Mouse (Mus musculus) kidney, postnatal 0 days (tissue): Measurements from ENCODE around the gene Chd1. TPM values are rescaled to one million over a fixed set of nuclear protein-coding genes. Genes with fewer than 3 reads are reported as not detected.

Experiments
- ATAC-seq: fragments of 200-750 bp; cut with Nextera tagmentation; replicated peaks from 2 replicates; pipeline ENCODE4 v1.8.0; 2017; ENCODE audit warnings: low read depth, moderate number of reproducible peaks, moderate TSS enrichment, moderate library complexity; ENCODE audit not compliant: low FRiP score
- DNase-seq: peaks from one replicate; pipeline ENCODE4 v3.0.0-alpha.2; 2016; ENCODE audit warnings: low spot score
- H3K27ac ChIP-seq: fragments of 300-500 bp; sonication (generic); 2 replicates; pipeline ENCODE4 v1.5.1; 2014; ENCODE audit warnings: mild to moderate bottlenecking
- H3K27me3 ChIP-seq: fragments of 300-500 bp; sonication (generic); 2 replicates; pipeline ENCODE4 v1.6.1; 2014; ENCODE audit warnings: low read length, mixed read lengths; ENCODE audit not compliant: insufficient read depth
- H3K36me3 ChIP-seq: fragments of 300-500 bp; sonication (generic); 2 replicates; pipeline ENCODE4 v1.6.1; 2014; ENCODE audit warnings: low read length, mixed read lengths; ENCODE audit not compliant: insufficient read depth
- H3K4me1 ChIP-seq: fragments of 300-500 bp; sonication (generic); replicated peaks from 2 replicates; pipeline ENCODE4 v1.6.1; 2014; ENCODE audit warnings: antibody characterized with exemption, low read length, mixed read lengths; ENCODE audit not compliant: insufficient read depth
- H3K4me2 ChIP-seq: fragments of 300-500 bp; sonication (generic); 2 replicates; pipeline ENCODE4 v1.6.1; 2014; ENCODE audit warnings: mild to moderate bottlenecking, low read length, moderate library complexity, mixed read lengths
- H3K4me3 ChIP-seq: fragments of 300-500 bp; sonication (generic); replicated peaks from 2 replicates; pipeline ENCODE4 v1.5.1; 2014; ENCODE audit warnings: low read depth, low read length
- H3K9ac ChIP-seq: fragments of 300-500 bp; sonication (generic); 2 replicates; pipeline ENCODE4 v1.6.1; 2014; ENCODE audit warnings: low read depth, low read length
- H3K9me3 ChIP-seq: fragments of 300-500 bp; sonication (generic); replicated peaks from 2 replicates; pipeline ENCODE4 v1.6.1; 2016; ENCODE audit warnings: low read length, inconsistent platforms, mixed read lengths
- CTCF ChIP-seq: IDR thresholded peaks from 2 replicates; pipeline ENCODE4 v1.5.1; 2016; ENCODE audit warnings: antibody characterized with exemption, low read depth, mild to moderate bottlenecking, moderate library complexity
- WGBS: fragments of 180-500 bp; shearing (Covaris S2); extraction: QIAGEN DNeasy Blood & Tissue Kit; methylation state at CpG from one replicate; pipeline ENCODE4 v1.1.7; 2014; 5-methylcytosine and 5-hydroxymethylcytosine counted together
- polyA plus RNA-seq: library from polyadenylated mRNA; unstranded; fragments of >200 nt; fragmentation: Nextera tagmentation; extraction: Ambion mirVana; gene quantifications from 2 replicates; pipeline ENCODE4 v1.2.1, GENCODE M21; 2015

Chd1 gene
- polyA plus RNA-seq: 23.4 and 24.4 TPM in 2 replicates

DNA sequence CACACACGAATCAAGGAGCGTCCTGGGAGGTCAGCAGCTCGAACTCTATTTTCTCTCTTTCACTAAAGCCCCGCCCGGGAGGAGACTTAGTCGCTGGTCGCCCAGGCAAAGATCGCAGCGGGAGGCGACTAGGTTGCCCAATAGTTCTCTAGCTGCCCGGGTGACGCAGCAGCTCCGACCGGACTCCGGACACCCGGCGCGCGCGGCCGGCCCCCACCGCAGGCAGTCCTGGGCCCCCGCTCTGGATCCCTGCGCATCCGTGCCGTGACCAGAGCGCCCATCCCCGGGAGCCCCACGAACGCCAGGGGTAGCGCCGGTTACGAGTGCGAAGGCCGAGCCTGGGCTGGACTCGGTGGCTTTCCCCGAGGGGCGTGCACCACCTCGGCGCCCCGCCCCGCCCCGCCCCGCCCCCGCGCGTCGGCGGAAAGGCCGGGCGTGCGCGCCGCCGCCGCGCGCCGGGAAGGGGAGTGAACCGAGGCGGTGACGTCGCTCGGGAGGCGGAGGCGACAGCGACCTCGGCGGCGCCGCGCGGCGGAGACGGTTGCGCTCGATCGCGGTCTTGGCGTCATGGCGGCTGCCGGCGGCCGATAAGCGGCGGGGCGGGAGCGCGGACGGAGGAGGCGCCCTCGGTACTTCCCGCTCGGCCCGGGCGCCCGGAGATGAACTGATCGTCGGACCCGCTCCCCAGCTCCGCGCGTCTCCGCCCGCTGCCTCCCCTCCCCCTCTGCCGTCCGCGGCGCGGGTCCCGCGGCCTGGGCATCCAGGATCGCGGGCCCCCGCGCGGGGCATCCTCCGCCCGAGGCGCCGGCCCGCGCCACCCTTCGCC lies at the start of gene Chd1:
TSS of gene Chd1 (plus strand) at position 493 of the 826 bp plus-strand sequence.
- 0 out of 2 replicates have a peak, but pooled peaks have one; percentile 1 for TF ChIP-seq CTCF
- H3K4me1 ChIP-seq: no peaks in the 10 kb centered on the region
- H3K9ac ChIP-seq: peak within 1 kb of the TSS; percentile 90
- DNase-seq (peak; percentile 92), ATAC-seq (peak; percentile 96)
- no peaks in the 10 kb centered on the region for H3K27me3 ChIP-seq
- H3K9me3 ChIP-seq: no peaks in the 10 kb centered on the region
- peak within 1 kb of the TSS; percentile 97 for H3K4me3 ChIP-seq
- H3K4me2 ChIP-seq: peak within 1 kb of the TSS; percentile 87
- peak within 1 kb of the TSS; percentile 97 for H3K27ac ChIP-seq
- no peaks in the 10 kb centered on the region for H3K36me3 ChIP-seq
- WGBS: under 1% methylated on average over 76 of the region's 124 CpGs

DNA sequence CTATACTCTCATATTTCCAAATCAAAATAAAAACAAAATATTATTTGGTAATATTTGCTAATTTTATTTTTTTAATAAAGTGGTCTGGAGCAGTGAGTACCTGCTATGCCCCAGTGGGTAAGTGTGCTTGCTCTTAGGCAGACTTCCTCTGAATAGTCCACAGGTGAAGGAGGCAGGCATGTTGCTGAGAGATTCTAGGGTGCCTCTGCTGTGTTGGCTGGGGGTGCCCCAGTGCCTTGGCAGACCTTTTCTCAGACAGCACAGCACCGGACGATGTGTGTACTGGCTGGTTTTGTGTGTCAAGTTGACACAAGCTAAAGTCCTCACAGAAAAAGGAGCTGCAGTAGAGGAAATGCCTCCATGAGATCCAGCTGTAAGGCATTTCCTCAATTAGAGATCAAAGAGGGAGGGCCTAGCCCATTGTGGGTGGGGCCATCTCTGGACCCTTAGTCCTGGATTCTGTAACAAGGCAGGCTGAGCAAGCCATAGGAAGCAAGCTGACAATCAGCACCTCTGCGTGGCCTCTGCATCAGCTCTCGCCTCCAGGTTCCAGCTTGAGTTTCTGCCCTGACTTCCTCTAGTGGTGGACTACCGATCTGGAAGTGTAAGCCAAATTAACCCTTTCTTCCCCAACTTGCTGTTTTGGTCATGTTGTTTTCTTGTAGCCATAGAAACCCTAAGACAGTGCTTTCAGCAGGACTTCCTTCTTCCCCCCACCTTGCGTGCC lies 47.7 kb upstream of the Chd1 start:
- Histone ChIP-seq H3K9me3 (no peaks in the 10 kb centered on the region), H3K4me1 (no peaks in the 10 kb centered on the region), H3K36me3 (no peaks in the 10 kb centered on the region), H3K27me3 (no peaks in the 10 kb centered on the region), H3K9ac (no peak overlapping the region), H3K27ac (peak overlapping the region; percentile 63; the same call in 1 of the 2 replicates), H3K4me3 (no peak overlapping the region), H3K4me2 (peak overlapping the region; percentile 30)
- ATAC-seq (peak; percentile 89), DNase-seq (peak; percentile 84)
- peak; percentile 24; the same call in 1 of the 2 replicates for TF ChIP-seq CTCF
- 16% methylated on average over 6 of the region's 6 CpGs for WGBS

DNA sequence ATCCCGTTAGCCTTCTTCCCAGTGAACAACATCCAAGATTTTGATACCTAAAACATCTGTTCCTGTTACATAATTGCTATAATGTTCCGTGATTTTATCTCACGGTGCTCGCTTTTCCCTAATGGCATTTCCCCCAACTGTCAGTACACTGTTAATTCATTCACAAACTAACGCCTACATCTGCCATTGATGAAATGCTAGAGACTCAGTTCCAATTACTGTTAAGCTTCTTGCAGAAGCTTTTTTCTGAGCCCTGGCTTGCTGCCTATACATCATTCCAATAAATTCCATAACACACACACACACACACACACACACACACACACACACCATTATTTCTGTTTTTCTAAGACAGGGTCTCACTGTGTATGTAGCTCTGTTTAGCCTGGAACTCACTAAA lies 31.9 kb upstream of the Chd1 start:
- ATAC-seq: no peak

GRCm38 (mm10) chr17:15677970-15678645 lies 26.7 kb upstream of the Chd1 start:
- Histone ChIP-seq H3K4me3 (no peak overlapping the region), H3K27ac (no peak overlapping the region), H3K27me3 (no peaks in the 10 kb centered on the region), H3K36me3 (no peaks in the 10 kb centered on the region), H3K4me2 (no peak overlapping the region), H3K9ac (no peak overlapping the region), H3K9me3 (no peaks in the 10 kb centered on the region), H3K4me1 (no peaks in the 10 kb centered on the region)
- no peak for ATAC-seq
- DNase-seq: no peak
- WGBS: 45% methylated on average over 6 of the region's 6 CpGs
- TF ChIP-seq CTCF: no peak

More for the DNA sequence above, 31.9 kb upstream of the Chd1 start:
- DNase-seq: peak; percentile 24
- H3K4me3 ChIP-seq: no peak overlapping the region
- no peak for TF ChIP-seq CTCF
- no peaks in the 10 kb centered on the region for H3K9me3 ChIP-seq
- H3K27ac ChIP-seq: no peak overlapping the region
- H3K4me1 ChIP-seq: no peaks in the 10 kb centered on the region
- H3K36me3 ChIP-seq: no peaks in the 10 kb centered on the region
- WGBS: 43% methylated on average over 5 of the region's 5 CpGs
- no peaks in the 10 kb centered on the region for H3K27me3 ChIP-seq
- no peak overlapping the region for H3K4me2 ChIP-seq
- no peak overlapping the region for H3K9ac ChIP-seq

DNA sequence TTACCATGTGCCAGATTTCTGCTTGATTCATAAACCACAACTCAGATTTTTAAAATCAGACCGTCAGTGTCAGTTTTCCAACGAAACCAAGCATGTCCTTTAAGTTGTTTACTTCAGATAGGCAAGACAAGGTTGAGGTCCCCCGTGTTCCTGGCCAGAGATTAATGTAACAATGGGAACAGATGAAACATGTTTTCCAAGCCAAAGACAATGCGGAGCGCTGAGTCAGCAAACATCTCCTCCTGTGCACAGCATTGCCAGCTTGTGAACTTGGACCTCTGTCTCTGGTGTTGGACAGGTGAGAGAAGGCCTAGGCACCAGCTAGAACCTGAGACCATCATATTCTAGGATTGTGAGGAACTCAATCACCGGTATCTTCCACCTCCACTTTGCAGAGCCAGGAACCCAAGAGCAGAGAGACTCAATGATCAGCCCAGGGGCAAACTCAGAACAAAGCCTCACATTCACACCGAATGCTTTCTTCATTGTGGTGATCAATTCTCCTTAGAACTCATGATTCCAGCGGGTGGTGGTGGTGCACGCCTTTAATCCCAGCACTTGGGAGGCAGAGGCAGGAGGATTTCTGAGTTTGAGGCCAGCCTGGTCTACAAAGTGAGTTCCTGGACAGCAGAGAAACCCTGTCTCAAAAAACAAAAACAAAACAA lies 24.7 kb upstream of the Chd1 start:
- no peaks in the 10 kb centered on the region for H3K27me3 ChIP-seq
- no peak for TF ChIP-seq CTCF
- H3K4me3 ChIP-seq: no peak overlapping the region
- no peaks in the 10 kb centered on the region for H3K4me1 ChIP-seq
- DNase-seq (no peak), ATAC-seq (no peak)
- H3K27ac ChIP-seq: no peak overlapping the region
- H3K9ac ChIP-seq: no peak overlapping the region
- H3K9me3 ChIP-seq: no peaks in the 10 kb centered on the region
- H3K4me2 ChIP-seq: no peak overlapping the region
- WGBS: 88% methylated on average over 9 of the region's 9 CpGs
- H3K36me3 ChIP-seq: no peaks in the 10 kb centered on the region
